Mouse (Mus musculus) CD4-positive helper T cell, adult 2 months (primary cell): ENCODE measurements around the gene Msi2.
A peak's percentile ranks its signal among the peaks of the same experiment; 100 is the strongest.

ENCODE experiments used
- DNase-seq: peaks from one replicate; pipeline ENCODE4 v3.0.0-alpha.2; 2012; ENCODE audit warnings: low read depth, missing footprints, low spot score

Msi2 gene

DNA sequence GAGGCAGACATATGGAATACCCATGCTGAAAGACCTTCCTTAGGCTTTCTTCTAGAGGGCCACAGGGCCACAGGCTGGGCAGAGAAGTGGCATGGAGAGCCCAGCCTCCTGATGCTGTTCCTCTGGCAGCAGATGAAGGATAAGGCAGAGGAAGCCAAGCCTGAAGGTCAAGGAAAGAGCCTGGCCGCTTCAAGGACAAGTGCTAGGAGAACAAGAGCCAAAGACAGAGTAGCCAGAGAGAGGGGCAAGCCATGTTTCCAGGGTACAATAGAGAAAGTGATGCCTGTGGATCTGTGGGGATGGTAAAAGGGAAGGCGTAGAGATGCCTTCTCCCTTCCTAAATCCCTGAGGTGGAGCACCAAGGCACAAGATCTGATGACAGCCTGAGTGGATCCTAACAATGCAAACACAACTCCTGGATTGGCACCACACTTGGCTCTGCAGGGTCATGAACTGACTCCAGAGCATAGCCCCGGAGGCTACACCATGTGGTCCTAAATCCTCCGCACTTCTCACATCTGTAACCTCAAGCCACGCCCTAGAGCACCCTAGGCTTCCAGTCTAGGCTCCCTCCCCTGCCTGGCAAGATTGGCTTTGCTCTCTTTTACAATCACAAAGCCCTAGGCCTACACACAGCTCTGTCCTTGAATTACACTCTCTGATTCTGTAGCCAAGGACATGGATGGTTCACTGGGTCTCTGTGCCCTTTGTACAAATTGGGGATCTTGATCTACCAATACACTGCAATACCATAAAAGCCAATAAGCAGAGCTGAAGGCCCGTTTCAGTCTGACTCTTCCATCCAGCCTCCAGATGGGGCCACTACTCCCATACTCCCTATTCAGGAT is 202.4 kb downstream of the Msi2 start:
- DNase-seq = peak; percentile 24

DNA sequence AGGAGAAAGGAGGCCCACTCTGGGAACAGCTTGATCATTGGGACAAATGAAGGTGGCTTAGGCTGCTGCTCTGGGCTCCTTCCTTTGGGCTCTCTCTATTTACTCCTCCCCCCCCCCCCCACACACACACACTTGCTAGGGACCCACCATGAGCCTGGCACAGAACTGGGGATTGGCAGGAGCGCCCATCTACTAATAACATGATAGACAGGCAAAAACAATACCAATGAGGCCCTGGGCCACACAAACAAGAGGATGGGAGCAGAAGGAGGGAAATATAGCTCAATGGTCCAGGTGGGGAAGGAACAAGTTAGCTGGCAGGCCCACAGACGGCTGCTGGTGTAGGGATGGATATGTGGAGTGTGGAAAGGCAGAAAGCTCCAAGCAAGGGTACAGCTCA is 203.0 kb downstream of the Msi2 start:
- no peak for DNase-seq

DNA sequence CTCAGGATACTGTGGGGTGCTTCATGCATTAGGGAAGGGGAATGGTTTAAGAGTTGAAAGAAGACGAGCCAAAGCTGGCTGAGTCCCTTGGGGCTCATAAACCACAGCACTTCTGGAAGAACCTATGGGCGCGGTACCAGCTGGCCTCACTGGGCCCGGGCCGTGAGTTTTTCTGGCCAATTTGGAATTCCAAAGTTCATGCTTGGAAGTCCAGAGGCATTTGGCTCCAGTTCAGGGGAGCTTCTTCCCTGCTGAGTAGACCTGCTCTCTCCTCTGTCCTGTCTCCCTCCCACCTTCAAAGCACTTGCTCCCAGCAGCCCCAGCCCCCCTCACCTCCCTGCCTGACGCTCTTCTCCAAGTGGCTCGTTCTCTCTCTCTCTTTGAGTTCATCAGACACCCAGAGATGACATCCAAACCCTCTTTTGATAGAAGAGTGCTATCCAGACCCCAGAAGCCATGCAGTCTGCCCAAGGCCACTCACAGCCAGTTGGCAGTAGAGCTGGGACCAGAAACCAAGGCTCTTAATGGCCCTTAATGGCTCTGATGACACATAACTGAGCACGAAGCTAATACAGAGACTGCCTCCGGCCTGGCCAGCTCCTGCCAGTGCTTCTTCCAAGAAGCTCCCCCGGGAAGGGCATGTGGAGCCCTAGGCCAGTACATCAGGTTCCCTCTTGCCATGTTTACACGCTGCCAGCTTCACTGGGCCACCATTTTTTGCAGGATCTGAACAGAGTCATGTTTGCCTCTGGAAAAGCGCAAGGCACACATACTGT is 204.0 kb downstream of the Msi2 start:
- no peak for DNase-seq

DNA sequence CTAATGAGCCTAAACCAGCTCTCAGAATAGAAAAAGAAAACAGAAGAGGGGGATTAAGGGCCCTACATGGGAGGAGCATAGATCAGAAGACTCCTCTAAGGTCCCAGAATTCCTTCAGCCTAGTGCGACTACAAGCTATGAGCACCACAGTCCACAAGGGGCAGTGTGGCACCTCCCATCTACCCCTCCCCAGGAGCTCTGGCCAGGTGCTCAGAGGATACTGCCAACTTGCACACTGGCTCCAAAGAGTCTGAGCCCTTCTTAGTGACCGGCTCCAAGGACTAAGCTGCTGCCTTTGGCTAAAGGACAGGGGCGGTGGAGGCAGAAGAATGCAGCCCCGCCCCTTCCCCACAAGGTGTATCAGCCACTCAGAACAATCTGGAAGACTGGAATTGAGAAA is 205.7 kb downstream of the Msi2 start:
- DNase-seq = peak; percentile 44

DNA sequence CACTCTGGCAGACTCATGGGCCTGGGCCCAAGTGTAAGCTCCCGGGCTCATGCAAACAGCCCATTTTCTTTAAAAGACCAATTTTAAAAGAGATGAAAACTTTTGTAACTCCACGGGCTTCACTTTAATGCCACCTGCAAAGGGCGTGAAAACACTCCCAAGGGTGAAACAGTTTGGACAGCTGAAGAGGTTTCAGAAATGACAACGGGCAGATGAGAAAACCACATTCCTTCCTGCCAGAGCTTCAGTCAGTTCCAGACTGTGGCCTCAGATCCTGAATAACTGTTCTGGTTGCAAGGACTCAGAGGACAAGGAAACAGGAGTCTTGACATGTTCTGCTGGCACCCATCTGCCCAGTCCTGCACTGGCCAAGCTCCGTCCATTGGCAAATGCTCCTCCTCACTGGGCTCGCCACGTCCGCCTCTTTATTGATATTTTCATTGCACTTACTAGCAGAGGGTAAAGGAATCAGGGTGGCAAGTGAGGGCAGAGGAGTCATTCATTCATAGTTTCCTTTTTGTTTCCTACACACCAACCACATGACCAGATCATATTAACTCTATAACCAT is 207.9 kb downstream of the Msi2 start:
- no peak for DNase-seq

DNA sequence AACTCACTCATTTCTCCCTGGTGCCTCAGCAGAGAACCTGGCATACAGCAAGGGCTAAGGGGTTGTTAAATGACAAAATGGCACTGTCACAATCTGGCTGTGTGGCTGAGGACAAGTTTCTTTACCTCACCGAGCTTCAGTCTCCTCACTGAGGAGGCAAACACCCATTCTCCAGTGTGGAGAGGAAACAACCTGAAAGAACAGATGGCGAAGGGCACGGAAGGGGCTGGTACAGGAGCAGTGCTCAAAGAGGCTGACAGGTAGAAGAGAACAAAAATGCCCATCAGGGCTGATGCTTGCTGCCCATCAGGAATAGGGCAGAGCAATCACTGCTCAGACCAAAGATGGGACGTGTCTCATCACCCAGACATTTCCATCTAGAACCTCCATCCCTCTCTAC is 208.8 kb downstream of the Msi2 start:
- no peak for DNase-seq

DNA sequence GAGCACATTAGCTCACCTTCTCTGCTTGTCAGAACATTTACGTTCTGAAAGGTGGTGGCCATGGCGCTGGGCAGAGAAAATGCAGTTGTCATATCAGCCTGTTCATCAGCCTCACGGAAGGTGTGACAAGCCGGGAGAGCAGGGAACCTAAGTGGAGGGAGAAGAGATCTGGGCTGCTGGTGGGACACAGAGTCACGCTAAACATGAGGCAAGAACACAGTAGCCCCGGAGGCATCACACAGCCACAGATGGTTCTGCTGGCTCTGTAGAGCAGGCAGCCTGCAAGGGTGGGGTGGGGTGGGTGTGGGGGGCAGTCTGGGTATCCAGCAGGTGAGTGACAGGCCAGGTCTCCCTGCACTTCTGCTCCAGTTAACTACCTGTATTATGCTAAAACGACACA is 210.2 kb downstream of the Msi2 start:
- DNase-seq = no peak

DNA sequence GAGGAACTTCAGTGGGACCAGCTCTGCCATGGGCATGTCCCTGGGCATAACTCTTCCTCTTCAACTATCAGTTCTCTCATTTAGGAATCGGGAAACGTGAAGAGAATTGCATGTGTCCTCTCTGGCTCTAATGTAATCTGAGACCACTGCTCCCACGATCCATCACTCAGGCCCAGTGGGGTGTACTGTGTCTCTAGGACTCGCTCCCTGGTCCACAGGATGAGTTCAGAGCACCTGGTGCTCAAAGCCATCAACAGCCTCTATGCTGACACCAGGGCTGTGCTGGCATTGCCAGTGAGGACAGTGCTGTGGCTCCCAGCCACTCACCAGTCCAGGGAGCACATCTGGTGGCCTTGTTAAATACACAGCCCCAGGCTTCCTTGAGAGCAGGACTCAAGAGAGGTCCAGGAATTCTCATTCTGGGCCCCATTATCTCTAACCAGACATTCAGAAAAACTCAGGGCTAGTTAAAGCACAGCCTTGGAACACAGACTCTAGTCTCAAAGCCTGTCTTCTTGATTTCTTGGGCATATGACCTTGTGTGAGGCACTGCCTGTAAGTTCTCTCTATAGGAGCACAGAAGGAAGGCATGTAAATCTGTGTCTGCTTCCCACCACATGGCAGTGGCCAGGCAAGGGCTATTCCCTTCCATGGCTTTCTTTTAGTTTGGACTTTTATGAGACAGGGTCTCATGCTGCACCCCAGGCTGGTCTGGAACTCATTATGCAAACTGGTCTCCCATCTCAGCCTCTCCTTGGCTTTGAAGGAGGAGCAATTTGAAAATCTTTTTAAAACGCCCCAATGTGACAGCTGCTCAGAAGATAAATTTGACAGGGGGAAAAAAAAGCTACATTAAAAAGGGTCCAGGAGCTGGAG is 211.5 kb downstream of the Msi2 start:
- no peak for DNase-seq

DNA sequence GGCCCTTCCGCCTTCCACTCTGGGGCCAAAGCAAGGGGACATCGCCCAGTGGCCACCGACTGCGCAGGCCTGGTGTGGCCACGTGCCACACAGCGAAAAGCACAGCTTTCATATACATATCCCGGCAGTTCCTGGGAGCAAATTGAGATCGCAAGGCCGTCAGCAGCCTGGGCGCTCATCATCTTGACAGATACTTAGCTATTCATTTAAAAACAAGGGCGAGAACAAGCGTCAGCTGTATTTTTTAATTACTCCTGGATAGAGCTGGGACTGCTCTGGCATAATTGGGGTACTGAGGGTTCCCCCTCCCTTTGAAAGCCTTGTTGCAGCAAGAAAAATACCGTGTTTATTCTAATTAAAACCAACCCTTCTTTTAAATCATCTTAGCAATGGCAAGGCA is 212.2 kb downstream of the Msi2 start:
- no peak for DNase-seq

DNA sequence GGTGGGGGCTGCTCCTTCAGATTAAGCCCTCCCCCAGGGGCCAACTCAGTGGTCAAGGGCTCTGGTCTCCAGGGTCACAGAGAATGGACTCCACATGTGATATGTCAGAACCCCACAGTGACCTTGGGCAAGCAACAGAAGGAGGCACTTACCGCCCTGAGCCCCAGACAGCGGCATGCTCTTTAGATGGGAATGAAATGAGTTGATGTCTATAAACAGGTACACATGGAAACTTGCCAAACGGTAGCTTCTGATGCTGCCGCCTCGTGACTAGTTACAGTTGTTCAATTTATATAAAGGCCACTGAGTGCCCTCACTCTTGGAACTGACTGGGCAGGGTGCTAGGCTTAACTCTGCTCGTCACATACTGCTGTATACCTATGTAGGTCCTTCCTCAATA is 215.7 kb downstream of the Msi2 start:
- DNase-seq = no peak

DNA sequence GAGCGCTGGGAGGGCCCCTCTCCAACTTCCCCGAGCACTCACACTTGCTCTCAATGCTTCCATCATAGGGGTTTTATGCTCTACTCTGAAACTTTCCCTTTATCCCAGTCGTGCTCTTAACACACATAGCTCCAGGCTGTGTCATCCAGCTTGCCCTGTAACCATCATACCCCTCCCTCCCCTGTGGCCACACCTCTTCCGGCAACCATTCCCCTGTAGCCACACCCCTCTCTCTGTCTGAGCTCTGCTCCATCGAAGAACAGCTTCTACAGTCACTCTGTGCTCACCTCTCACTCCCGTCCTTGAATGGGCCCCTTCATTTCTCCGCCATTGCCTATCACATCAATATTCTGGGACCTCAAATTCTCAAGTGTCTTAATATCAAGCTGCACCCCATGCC is 219.8 kb downstream of the Msi2 start:
- DNase-seq = peak; percentile 31

DNA sequence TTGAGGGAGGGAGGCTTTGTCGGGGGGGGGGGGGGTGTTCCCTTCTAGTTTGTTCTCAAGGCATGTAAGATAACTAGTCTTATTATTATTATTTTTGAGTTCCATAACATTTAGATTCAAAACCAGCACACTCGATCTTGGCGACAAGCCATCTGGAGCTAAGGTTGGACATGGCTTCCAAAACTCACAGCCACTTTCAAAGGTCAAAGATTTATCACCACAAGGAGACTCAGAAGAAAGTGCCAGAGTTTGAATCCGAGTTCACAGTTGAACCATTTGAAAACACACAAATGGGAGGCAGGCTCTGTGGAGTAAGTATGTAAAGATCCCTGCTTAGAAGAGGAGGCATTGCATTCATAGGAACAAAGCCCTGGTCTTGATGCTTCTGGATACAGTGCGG is 221.9 kb downstream of the Msi2 start:
- no peak for DNase-seq

DNA sequence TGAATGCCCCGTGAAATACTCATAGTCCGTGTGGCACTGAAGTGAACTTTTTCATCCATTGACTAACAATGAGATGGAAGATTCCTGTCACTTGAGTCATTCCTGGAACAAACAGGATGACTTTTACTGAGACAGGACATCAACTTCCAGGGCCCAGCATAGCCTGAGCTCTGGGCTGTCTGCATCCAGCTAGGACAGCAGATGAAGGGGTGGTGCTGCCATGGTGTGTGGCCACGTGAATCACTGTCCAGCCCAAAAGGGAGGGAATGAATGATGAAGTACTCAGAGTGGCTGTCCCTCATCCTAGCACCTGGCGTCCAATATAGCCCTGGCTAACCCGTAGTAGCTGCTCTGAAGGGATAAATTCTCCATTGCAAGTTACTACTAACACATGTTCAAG is 222.6 kb downstream of the Msi2 start:
- DNase-seq = no peak

DNA sequence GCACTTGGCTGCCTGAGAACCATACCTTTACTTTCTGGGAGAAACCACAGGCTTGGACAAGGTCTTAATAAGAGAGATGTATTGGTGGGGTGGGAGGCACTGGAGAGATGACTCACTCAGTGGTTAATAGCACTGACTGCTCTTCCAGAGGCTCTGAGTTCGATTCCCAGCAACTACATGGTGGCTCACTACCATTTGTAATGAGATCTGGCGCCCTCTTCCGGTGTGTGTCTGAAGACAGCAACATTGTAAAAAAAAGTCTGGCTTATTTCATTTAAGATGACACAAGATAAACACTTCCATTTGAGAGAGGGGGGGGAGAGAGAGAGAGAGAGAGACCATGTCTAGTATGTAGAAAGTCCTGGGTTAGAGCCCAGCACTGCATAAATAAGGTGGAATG is 223.3 kb downstream of the Msi2 start:
- DNase-seq = no peak

DNA sequence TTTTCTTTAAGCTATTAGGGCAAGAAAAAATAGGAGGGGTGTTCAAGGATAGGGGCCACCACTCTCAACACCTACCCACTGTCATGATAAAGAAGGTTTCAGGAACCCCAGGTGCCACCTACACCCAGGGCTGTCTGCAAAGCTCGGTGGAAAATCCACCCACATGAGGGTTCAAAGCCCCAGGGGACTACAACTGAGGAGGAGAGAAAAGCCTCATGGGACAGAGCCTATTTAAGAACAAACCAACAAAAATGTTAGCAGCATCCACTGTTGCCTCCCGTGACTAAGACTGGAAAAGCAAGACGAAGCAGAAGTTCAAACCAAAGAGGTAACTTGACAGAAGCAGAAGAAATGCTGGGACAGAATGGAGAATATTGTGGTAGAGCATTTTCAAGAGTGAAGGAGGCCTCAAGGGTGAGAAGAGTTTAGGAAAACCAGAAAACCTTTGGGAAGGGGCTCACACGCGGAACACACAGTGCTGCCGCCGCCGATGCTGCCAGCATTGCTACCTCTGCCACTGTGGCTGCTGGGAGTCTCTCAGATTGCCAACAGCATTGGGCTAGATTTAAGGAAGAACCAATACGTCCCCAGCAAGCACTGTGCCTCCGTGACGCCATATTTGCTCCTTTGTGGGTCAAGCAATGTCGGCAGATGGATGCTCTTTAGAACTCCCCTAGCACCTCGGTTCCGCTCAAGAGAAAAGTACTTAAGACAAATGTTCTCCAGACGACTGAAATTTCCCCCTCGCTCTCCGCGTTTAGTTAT is 224.3 kb downstream of the Msi2 start:
- peak; percentile 35 for DNase-seq

DNA sequence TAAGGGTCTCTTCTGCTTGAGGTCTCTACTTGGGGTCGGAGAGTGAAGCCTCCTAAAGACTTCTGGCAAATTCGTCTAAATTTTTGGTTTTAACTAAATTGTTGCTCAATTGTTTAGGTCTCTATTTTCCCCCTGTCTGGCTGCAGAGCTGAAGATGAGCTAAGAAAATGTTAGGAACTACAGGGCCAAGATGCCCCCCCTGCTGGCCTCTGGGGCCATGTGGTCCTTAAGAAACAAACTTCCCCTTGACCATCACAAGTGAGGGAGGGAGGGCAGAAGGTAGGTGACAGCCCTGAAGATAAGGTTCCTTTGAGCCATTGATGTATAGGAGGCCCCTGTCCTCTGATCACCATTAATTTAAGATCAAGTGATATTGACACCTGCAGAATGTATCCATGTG is 225.7 kb downstream of the Msi2 start:
- DNase-seq = no peak

DNA sequence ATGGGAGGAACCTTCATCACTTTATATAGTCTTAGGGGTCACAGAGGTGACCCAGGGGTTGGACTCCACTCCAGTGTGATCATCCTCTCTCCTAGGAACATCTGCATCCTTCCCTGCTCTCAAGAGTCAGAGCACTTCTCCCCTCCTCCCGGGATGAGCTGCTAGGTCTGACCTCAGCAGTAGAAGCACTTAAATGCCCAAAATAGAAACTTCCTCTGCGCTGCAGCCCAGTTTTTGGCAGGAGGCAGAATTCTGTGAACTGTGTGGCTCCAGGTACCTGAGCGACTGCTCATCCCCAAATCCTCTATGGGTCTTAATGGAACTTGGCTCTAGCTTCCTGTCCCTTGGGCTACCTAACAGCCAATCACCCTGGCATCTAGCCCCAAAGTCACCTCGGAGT is 228.3 kb downstream of the Msi2 start:
- no peak for DNase-seq

DNA sequence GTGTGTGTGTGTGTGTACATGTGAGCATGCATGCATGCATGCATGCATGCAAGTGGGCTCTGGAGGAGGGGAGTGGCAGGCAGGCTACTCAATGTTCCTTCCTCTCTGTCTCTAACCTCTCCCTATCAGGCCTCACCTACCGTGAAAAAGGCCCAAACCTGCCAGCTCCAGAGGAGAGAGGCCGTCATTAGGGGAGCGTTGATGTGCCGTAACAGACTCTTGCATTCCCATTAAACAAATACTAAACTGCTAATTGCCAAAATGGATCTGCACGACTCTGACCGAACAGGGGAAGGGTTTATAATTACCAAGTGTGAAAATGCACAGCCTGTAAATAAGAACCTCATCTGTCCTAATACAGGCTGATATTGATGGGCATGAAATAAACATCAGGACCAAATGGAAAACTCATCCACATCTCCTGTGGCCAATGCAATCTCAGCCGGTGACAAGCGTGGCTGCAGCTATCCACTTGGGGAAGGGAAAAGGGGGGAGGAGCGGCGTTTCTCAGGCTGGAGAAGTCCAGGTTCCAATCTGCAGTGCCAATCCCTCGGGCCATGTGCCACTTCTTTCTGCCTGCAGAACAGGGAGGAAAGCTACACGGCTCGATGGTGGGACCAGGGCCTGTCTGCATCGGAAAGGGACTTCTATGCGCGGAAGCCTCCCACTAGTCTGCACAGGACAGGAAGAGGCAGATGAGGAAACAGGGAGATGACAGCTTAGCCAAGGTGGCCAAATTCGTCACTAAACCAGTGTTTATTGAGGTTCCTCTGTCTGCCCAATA is 229.2 kb downstream of the Msi2 start:
- no peak for DNase-seq

DNA sequence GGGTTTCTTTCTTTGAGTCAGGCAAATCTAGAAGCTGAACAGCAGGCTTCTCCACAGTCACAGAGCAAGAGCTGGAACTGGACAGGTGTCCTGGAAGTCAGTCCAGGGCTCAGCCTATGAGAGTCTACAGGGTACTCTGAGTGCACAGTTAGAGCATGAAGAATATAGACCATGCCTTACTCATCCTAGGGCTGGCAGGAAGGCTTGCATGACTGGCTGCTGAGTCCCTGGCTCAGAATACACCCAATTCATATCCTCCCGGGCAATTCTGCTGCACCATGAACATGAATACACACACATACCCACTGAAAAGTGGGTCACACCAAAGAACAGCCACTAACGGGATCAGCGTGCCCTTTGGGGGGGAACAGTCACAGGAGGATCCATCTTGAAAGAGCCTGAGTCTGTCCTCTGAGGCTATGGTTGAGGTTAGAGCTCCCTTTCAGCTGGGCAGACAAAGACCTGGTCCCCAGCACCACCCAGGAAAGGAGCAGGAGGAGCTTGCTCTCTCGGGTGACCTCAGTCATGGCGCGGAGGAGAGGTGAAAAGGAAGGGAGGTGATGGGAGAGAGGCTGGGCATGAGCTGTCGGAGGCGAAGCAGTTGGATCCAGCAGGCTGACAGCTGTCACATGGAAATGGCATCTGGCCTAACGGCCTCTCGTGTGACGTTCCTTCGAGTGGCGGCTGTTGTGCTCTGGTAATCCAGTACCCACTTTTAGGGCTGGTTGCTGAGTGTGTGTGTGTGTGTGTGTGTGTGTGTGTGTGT is 230.0 kb downstream of the Msi2 start:
- DNase-seq = no peak
